Mouse (Mus musculus) heart, postnatal 25 days (tissue): Measurements from ENCODE around the gene Rasal1. TPM values are rescaled to one million over a fixed set of nuclear protein-coding genes. Genes with fewer than 3 reads are reported as not detected.

Source experiments
- DNase-seq: peaks from one replicate; pipeline ENCODE4 v3.0.0; 2022; ENCODE audit warnings: low spot score
- intact Hi-C: fragments of 180-260 bp; cut with DNase I; formaldehyde crosslinking; loops from one replicate; pipeline ENCODE4 v1.15.1; 2025
- total RNA-seq, 2 experiments: library from RNA; stranded (reverse); gene quantifications; 2 replicates each; pipeline ENCODE4 v1.2.3; 2021

Rasal1 gene
- total RNA-seq, 2 experiments from 2014 or later = not detected

DNA sequence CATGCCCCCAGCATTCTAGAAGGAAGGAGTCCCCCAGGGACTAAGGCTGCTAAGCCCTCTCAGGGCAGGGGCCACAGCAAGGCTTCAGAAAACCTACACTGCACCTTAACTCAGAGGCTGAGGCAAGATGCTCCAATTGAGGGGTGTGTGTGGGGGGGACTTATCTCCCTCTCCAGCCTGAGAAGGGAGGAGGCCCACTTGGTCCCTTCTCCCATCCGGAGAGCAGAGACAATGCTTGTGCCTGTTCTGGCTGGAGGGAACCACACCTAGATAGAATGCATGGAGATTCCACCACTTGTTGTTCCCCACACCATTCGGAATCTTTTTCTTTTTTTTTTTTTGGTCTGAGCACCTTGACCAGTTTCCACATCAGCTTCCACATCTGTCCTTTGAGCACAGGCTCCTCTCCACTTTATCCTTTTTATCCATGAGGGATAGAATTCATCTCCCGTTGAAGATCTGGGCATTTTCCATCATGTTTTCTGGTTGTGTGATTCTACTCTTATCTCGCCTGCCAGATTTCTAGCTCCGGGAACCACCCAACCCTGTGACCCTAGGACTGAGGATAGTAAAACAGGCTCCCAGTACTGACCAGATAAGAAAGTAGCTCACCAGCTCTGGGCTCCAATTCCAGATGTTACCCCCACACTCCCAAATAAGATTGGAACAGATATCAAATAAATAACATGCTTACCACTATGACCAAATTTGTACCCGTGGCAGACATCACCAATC is 38.3 kb downstream of the Rasal1 start:
- intact Hi-C loops = no loop called here
- DNase-seq = no peak

GRCm38 (mm10) chr5:120687484-120687851 is 38.9 kb downstream of the Rasal1 start:
- no peak for DNase-seq
- intact Hi-C loops = no loop called here

DNA sequence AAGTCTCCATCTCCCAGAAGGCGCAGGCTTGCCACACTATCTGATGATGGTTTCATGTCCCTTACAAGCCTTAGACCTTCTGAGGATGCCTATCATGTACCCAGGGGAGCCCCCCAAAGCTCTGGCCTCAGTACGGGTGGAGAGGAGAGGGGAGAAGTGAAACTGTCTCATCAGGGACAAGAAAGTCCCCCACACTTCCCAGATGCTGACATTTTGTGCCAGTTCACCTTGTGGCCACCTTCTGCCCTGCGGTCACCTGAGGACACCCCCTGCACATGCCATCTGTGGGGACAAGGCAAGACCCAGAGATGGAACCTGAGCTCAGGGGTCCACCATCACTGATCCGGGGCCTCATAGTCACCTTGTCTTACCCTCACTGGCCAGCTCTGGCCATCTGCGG is 39.3 kb downstream of the Rasal1 start:
- intact Hi-C loops = no loop called here
- no peak for DNase-seq

- intact Hi-C loops = no loop called here
- DNase-seq = no peak
These were observed 39.8 kb downstream of the Rasal1 start for GRCm38 (mm10) chr5:120688434-120688833.

- intact Hi-C loops = no loop called here
- DNase-seq = no peak
These were observed 41.8 kb downstream of the Rasal1 start for GRCm38 (mm10) chr5:120690417-120690816.

GRCm38 (mm10) chr5:120692034-120692433 is 43.4 kb downstream of the Rasal1 start:
- DNase-seq = no peak
- intact Hi-C loops = no loop called here

DNA sequence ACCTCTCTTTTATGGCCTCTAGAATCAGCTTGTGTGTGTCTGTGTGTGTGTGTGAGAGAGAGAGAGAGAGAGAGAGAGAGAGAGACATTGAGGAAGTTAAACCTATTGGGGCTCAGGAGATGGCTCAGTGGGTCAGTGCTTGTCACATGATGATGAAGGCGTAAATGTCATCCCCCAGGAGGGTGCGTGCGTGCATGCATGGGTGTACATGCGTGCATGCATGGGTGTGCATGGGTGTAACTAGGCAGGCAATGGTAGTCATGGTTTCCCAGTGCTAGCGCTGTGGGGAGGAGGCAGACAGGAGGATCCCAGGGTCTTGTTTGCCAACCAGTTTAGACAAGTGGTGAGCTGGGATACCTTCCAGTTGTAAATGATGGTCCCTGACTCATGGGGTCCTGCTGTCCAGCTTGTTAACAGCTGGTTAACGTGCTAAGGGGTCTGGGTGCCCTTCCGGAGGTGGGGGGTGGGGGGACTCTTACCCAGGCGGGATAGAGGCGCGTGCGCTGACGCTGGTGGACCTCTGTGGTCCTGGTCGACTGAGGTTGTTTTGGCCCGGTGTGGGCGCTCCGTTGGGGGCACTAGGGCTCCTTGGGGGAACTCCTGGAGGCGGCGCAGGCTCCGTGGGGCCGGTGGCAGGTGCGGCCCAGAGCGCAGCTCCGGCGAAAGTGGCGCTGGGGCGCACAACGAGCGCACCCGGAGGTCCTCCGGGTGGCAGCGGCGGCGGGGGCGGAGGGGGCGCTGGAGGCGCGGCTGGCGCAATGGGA is 45.5 kb downstream of the Rasal1 start:
- intact Hi-C loops = no loop called here
- DNase-seq = no peak

DNA sequence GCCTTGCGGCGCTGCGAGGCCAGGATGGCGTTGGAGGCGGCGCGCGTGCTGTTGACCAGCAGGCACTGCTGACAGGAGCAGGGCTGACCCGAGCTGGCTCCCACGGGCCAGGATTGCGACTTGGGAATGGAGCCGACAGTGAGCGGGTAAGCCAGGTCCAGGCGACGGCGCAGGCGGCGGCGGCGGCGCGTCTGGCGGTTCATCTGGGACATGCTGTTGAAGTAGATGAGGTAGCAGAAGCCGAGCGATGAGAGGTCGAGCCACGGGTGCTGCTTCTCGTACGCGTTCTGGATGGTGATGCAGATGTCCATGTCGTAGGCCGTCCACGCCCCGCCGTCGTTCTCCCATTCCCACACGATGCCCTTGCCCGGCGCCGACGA is 46.1 kb downstream of the Rasal1 start:
- DNase-seq = no peak
- intact Hi-C loops = no loop called here

GRCm38 (mm10) chr5:120696057-120696743 is 47.6 kb downstream of the Rasal1 start:
- intact Hi-C loops = no loop called here
- DNase-seq = no peak

- intact Hi-C loops = no loop called here
These were observed 48.3 kb downstream of the Rasal1 start for GRCm38 (mm10) chr5:120696865-120697264.

GRCm38 (mm10) chr5:120698181-120698580 is 49.6 kb downstream of the Rasal1 start:
- DNase-seq = no peak
- intact Hi-C loops = no loop called here

More at GRCm38 (mm10) chr5:120696865-120697264, 48.3 kb downstream of the Rasal1 start:
- no peak for DNase-seq

GRCm38 (mm10) chr5:120698801-120699391 is 50.3 kb downstream of the Rasal1 start:
- intact Hi-C loops = no loop called here

DNA sequence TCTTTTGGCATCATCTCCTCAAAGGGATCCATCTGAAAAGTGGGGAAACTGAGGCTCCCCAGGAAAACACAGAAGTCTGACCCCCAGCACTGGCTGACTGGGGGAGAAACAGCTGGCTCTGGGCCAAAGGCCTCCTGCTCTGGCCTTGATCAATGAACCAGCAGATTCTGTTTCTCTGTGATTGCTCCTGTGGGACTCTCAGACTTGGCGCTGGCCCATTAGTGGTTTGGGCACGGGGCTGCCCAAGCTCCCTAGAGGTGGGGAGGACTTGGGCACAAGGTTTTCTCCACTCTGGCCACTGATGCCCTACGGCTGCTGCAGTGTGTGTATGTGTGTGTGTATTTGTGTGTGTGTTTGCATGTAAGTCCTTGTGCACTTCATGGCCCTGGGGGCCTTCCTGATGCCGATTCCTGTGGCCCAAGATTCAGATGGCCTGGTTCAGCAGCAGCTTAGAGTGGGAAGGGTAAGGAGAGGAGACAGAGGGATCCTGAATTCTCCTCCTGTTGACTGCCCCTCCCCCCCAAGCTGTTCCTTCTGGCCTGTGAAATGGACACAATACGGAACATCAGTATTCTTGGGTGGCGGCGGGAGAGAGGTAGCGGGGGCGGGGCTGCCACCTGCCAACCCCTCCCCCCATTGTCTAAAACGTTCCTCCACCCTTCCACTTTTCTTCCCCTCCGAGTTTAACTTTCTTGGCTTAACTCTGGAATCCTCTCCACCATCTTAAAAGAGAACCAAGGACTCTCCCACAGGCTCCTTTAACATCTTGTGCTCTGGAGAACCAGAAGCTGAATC is 52.6 kb downstream of the Rasal1 start:
- intact Hi-C loops = no loop called here
- no peak for DNase-seq

More at GRCm38 (mm10) chr5:120698801-120699391, 50.3 kb downstream of the Rasal1 start:
- no peak for DNase-seq

DNA sequence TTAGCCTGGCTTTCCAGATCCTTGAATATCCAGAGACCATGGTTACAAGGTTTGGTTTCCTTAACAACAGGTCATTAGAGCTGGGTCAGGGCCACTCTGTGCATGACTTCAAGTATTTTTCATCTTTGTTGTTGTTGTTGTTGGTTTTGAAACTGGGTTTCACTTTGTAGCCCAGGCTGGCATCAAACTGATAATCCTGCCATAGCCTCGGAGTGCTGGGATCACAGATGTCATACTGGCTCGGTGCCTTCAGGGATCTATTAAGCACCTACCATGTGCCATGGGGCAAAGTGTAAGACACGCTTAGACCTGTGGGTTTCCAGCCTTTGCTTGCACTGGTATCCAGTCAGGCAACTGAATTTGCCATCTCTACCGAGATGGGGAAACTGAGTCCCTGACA is 53.8 kb downstream of the Rasal1 start:
- intact Hi-C loops = no loop called here
- no peak for DNase-seq

GRCm38 (mm10) chr5:120702969-120703368 is 54.4 kb downstream of the Rasal1 start:
- no peak for DNase-seq
- intact Hi-C loops = no loop called here

- no peak for DNase-seq
- intact Hi-C loops = no loop called here
These were observed 55.0 kb downstream of the Rasal1 start for GRCm38 (mm10) chr5:120703660-120704059.

- intact Hi-C loops = no loop called here
- DNase-seq = no peak
These were observed 55.8 kb downstream of the Rasal1 start for GRCm38 (mm10) chr5:120704421-120704820.

GRCm38 (mm10) chr5:120706541-120706940 is 57.9 kb downstream of the Rasal1 start:
- no peak for DNase-seq
- intact Hi-C loops = no loop called here

GRCm38 (mm10) chr5:120706976-120707375 is 58.4 kb downstream of the Rasal1 start:
- no peak for DNase-seq
- intact Hi-C loops = no loop called here
